Mouse (Mus musculus) cerebellum, adult 2 months (tissue): ENCODE results near the gene Hist1h4h.

Experiments used
- CTCF ChIP-seq: fragments of 200-500 bp; IDR thresholded peaks from 2 replicates; pipeline ENCODE4 v1.5.1; 2011; ENCODE audit warnings: low read depth, mild to moderate bottlenecking, control low read depth, low read length, moderate library complexity, borderline replicate concordance; ENCODE audit not compliant: insufficient read depth
- POLR2A ChIP-seq: fragments of 200-500 bp; IDR thresholded peaks from 2 replicates; pipeline ENCODE4 v1.6.1; 2011; ENCODE audit warnings: low read length, control low read depth, borderline replicate concordance; ENCODE audit not compliant: insufficient read depth

- TF ChIP-seq CTCF (no peak), POLR2A (no peak)
Measured at GRCm38 (mm10) chr13:23515281-23515680, 15.6 kb upstream of the Hist1h4h start.
